Mouse (Mus musculus) heart, adult 2 months (tissue): ENCODE results near the gene Gm20388.

Source experiments
- CTCF ChIP-seq: fragments of 200-600 bp; IDR thresholded peaks from 2 replicates; pipeline ENCODE4 v1.8.1; 2022; ENCODE audit warnings: antibody characterized with exemption, mild to moderate bottlenecking, moderate library complexity
- EP300 ChIP-seq: fragments of 200-500 bp; IDR thresholded peaks from 2 replicates; pipeline ENCODE4 v1.6.1; 2011; ENCODE audit warnings: low read depth, low read length, control low read depth; ENCODE audit not compliant: insufficient read depth
- POLR2A ChIP-seq: fragments of 200-500 bp; IDR thresholded peaks from 2 replicates; pipeline ENCODE4 v1.6.1; 2011; ENCODE audit warnings: mild to moderate bottlenecking, low read depth, low read length, control low read depth; ENCODE audit not compliant: insufficient read depth

DNA sequence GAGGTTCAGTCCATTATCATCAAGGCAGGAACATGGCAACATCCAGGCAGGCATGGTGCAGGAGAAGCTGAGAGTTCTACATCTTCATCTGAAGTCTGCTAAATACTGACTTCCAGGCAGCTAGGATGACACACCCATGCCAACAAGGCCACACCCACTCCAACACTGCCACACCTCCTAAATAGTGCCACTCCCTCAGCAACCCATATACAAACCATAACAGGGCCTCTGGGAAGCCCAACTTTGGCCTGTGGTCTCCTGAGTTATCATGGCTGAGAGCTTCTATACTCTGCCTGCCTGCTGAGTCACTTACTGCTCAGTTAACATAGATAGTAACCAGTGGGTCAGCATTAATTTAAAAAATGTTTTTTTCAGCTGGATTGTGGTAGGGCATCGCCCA lies 37.5 kb upstream of the Gm20388 start:
- TF ChIP-seq CTCF (no peak), POLR2A (no peak), EP300 (no peak)
